ENCODE assay signal across 10 mouse cellular contexts in the genomic region with DNA sequence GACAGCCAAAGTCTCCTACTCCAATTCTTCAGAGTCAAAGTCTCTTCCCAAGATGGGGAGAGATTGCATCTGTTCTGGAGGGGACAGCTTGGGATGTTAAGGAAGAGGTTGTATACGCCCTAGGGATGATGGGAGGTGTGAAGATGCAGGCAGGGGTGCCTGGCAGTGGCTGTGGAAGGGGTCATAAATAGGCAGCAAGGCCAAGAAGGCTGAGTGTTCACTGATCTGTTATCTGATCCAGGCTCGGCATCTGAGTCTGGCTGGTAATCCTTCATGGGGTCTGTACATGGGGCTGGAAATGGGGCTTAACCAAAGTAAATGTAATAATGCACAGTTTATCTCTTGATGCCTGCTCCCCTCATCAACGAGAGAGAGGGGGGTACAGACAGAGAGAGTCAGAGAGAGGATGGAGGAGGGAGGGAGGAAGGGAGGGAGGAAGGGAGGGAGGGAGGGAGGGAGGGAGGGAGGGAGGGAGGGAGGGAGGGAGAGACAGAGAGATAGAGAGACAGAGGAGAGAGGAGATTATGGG. TPM values are rescaled to one million over a fixed set of nuclear protein-coding genes. Genes with fewer than 3 reads are reported as not detected.
A peak's percentile ranks its signal among the peaks of the same experiment; 100 is the strongest.
DNase-seq lines count a peak whose midpoint lies in the region; ATAC-seq and TF ChIP-seq lines count a peak whose summit lies in the region.
"Had no signal": no experiment of that assay in that cellular context is flagged by ENCODE, and none has a peak within 500 bp of the region (broad histone marks: within the 10 kb centered on the region; RNA-seq: fewer than 3 reads in every experiment).

A gene (plus strand): TSS at position 212 of the 529 bp plus-strand sequence.

- no peak within 1 kb of the TSS for H3K4me3 ChIP-seq in bone marrow macrophage, adult 2 months (ENCODE audit: insufficient read depth, low read length)
- peak within 1 kb of the TSS; percentile 37 for H3K4me3 ChIP-seq in neural tube, embryonic 11.5 days (ENCODE audit: low read depth, low read length)

- no peak for TF ChIP-seq POLR2A in bone marrow macrophage, adult 2 months (IDR thresholded peaks at IDR 0.05; ENCODE audit: borderline replicate concordance, low read depth, low read length)

- no peaks in the 10 kb centered on the region for H3K36me3 ChIP-seq in neural tube, embryonic 11.5 days (ENCODE audit: control insufficient read depth, insufficient read depth, low read length)

- 6% methylated on average over 3 of the region's 3 CpGs for WGBS in neural tube, embryonic 11.5 days

- H3K9ac ChIP-seq in neural tube, embryonic 11.5 days (ENCODE audit: low read length): peak within 1 kb of the TSS; percentile 27

- ATAC-seq in neural tube, embryonic 11.5 days (ENCODE audit: insufficient read depth, low FRiP score, low TSS enrichment): no peak
- no peak for ATAC-seq in granulocyte monocyte progenitor cell, adult 5-6 weeks (replicated peaks; ENCODE audit: poor library complexity, severe bottlenecking)
- ATAC-seq in frontal cortex, adult (ENCODE audit: low TSS enrichment): no peak
- ATAC-seq: Patski had no signal

- no peak within 1 kb of the TSS for H3K27ac ChIP-seq in bone marrow macrophage, adult 2 months (ENCODE audit: insufficient read depth, low read depth, low read length)
- H3K27ac ChIP-seq in neural tube, embryonic 11.5 days (ENCODE audit: low read depth, low read length): no peak within 1 kb of the TSS

- H3K27me3 ChIP-seq in neural tube, embryonic 11.5 days (ENCODE audit: control insufficient read depth, insufficient read depth, low read length): no peaks in the 10 kb centered on the region
- H3K27me3 ChIP-seq: Patski had no signal

- TF ChIP-seq CTCF in bone marrow macrophage, adult 2 months (IDR thresholded peaks at IDR 0.05; ENCODE audit: low read depth, low read length): no peak

- H3K9me3 ChIP-seq in neural tube, embryonic 11.5 days (ENCODE audit: control insufficient read depth, low read length): no peaks in the 10 kb centered on the region

- no peaks in the 10 kb centered on the region for H3K4me1 ChIP-seq in bone marrow macrophage, adult 2 months (ENCODE audit: control insufficient read depth, insufficient read depth, low read length)
- 0 out of 2 replicates have a peak, but pooled peaks cover 2% of the 10 kb centered on the region for H3K4me1 ChIP-seq in neural tube, embryonic 11.5 days (ENCODE audit: control insufficient read depth, insufficient read depth, low read length)

- H3K4me2 ChIP-seq in neural tube, embryonic 11.5 days (ENCODE audit: low read depth): peak within 1 kb of the TSS; percentile 64

- no peak for DNase-seq in layer of hippocampus, postnatal 10 days (ENCODE audit: low spot score in 2 of 2)
- DNase-seq in layer of hippocampus, adult 9-11 months: no peak
- DNase-seq in gastrocnemius, postnatal 4 days (ENCODE audit: low spot score in 2 of 2): no peak
- no peak for DNase-seq in layer of hippocampus, postnatal 36 days
- DNase-seq in neural tube, embryonic 11.5 days (ENCODE audit: low spot score): no peak

RNA-seq across cellular contexts. Expression of the gene that starts here (rescaled TPM):
- total RNA-seq in layer of hippocampus, postnatal 10 days (2021): 10 to 100 TPM; 54.7 to 57.1 TPM
- 10.9 and 13.1 TPM in 2 replicates for polyA plus RNA-seq in bone marrow macrophage, adult 2 months (2012; ENCODE audit: insufficient read depth, insufficient read length, missing spikeins)
- 1,000 to 10,000 TPM; 3,268 to 4,003 TPM for total RNA-seq in gastrocnemius, postnatal 4 days (2021)
- total RNA-seq in layer of hippocampus, postnatal 36 days (2021): 10 to 100 TPM; 10.7 to 19.2 TPM
- polyA plus RNA-seq in neural tube, embryonic 11.5 days (2014; fragmentation: Nextera tagmentation; extraction: Ambion mirVana): 150 and 167 TPM in 2 replicates
- not detected in 2 replicates for total RNA-seq in granulocyte monocyte progenitor cell, adult 5-6 weeks (2014; fragmentation: Nextera tagmentation)
- total RNA-seq in granulocyte monocyte progenitor cell, adult 5-6 weeks (2017): 0.13 TPM in 1 of 2 replicates, not detected in the other
- total RNA-seq: neutrophil, adult 5-6 weeks had no signal

Comparison
In these comparisons a context has a peak if more than half of its experiments do, and no peak if none do; other contexts are left out.
1. RNA of the gene that starts here (total RNA-seq): 3,268 to 4,003 TPM in gastrocnemius, postnatal 4 days; 54.7 to 57.1 TPM in layer of hippocampus, postnatal 10 days, 10.7 to 19.2 TPM in layer of hippocampus, postnatal 36 days and 0.13 TPM in granulocyte monocyte progenitor cell, adult 5-6 weeks; every median in the first group is over 10 times any median in the second.
2. RNA of the gene that starts here (polyA plus RNA-seq): 150 to 167 TPM in neural tube, embryonic 11.5 days; 10.9 to 13.1 TPM in bone marrow macrophage, adult 2 months; every median in the first group is over 10 times any median in the second.